Mouse (Mus musculus): ENCODE data around the gene Shisa5. TPM values are rescaled to one million over a fixed set of nuclear protein-coding genes. Genes with fewer than 3 reads are reported as not detected.

Shisa5 gene
- total RNA-seq, 2 experiments from 2014 or later = 71.6 to 77.5 TPM

GRCm38 (mm10) chr9:109081749-109082123 is 43.4 kb downstream of the Shisa5 start:
- intact Hi-C loops (cut with DNase I) = no loop called here
- peak overlapping the region; percentile 88 for H3K27ac ChIP-seq
- peak overlapping the region; percentile 56 for H3K4me3 ChIP-seq

GRCm38 (mm10) chr9:109082124-109082800 is 43.9 kb downstream of the Shisa5 start, which contains the start of the genes Ccdc51 and Tma7:
Gene Ccdc51 (plus strand): TSS chr9:109082493.
Gene Tma7 (minus strand): TSS chr9:109082587.
- peak; percentile 84 to 86 for DNase-seq (ENCODE audit: extremely low spot score in 1 of 2, low spot score in 2 of 2)
- no peak; the same call in 1 of the 2 replicates for TF ChIP-seq CTCF (IDR thresholded peaks at IDR 0.05)
- intact Hi-C loops (cut with DNase I) = no loop called here
- H3K4me3 ChIP-seq = peak within 1 kb of the TSS; percentile 56
- H3K27ac ChIP-seq = peak within 1 kb of the TSS; percentile 88

More at GRCm38 (mm10) chr9:109081749-109082123, 43.4 kb downstream of the Shisa5 start:
- no peak for DNase-seq (ENCODE audit: extremely low spot score in 1 of 2, low spot score in 2 of 2)
- TF ChIP-seq CTCF (IDR thresholded peaks at IDR 0.05) = no peak

- DNase-seq (ENCODE audit: extremely low spot score in 1 of 2, low spot score in 2 of 2) = no peak
- intact Hi-C loops (cut with DNase I) = loop anchor here (5.0 kb wide), 2 partner anchors 522 to 747 kb away; partner anchors contain the start of gene Nme6
- TF ChIP-seq CTCF (IDR thresholded peaks at IDR 0.05) = peak; percentile 53
- Histone ChIP-seq H3K27ac (no peak overlapping the region), H3K4me3 (no peak overlapping the region)
Observed at GRCm38 (mm10) chr9:109084922-109085321, 46.6 kb downstream of the Shisa5 start.

GRCm38 (mm10) chr9:109087987-109088386 is 49.6 kb downstream of the Shisa5 start:
- Histone ChIP-seq H3K27ac (peak overlapping the region; percentile 36; the same call in 1 of the 2 replicates), H3K4me3 (no peak overlapping the region)
- intact Hi-C loops (cut with DNase I) = loop anchor here (1.0 to 5.0 kb wide), 3 partner anchors 34 to 744 kb away; partner anchors contain the start of gene Nme6
- no peak for DNase-seq (ENCODE audit: extremely low spot score in 1 of 2, low spot score in 2 of 2)
- TF ChIP-seq CTCF (IDR thresholded peaks at IDR 0.05) = peak; percentile 74

- DNase-seq (ENCODE audit: extremely low spot score in 1 of 2, low spot score in 2 of 2) = no peak
- no peak for TF ChIP-seq CTCF (IDR thresholded peaks at IDR 0.05)
- Histone ChIP-seq H3K27ac (no peak overlapping the region), H3K4me3 (no peak overlapping the region)
- intact Hi-C loops (cut with DNase I) = no loop called here
Observed at GRCm38 (mm10) chr9:109090446-109090845, 52.1 kb downstream of the Shisa5 start.

- no peak for DNase-seq (ENCODE audit: extremely low spot score in 1 of 2, low spot score in 2 of 2)
- H3K27ac ChIP-seq = no peak overlapping the region
- intact Hi-C loops (cut with DNase I) = no loop called here
- no peak overlapping the region for H3K4me3 ChIP-seq
- TF ChIP-seq CTCF (IDR thresholded peaks at IDR 0.05) = no peak
Observed at GRCm38 (mm10) chr9:109091802-109092201, 53.4 kb downstream of the Shisa5 start.

GRCm38 (mm10) chr9:109092799-109093198 is 54.4 kb downstream of the Shisa5 start:
- intact Hi-C loops (cut with DNase I) = no loop called here
- no peak for TF ChIP-seq CTCF (IDR thresholded peaks at IDR 0.05)
- DNase-seq (ENCODE audit: extremely low spot score in 1 of 2, low spot score in 2 of 2) = no peak
- Histone ChIP-seq H3K4me3 (no peak overlapping the region), H3K27ac (no peak overlapping the region)

- intact Hi-C loops (cut with DNase I) = no loop called here
- no peak for TF ChIP-seq CTCF (IDR thresholded peaks at IDR 0.05)
- no peak overlapping the region for H3K27ac ChIP-seq
- DNase-seq (ENCODE audit: extremely low spot score in 1 of 2, low spot score in 2 of 2) = no peak
- H3K4me3 ChIP-seq = no peak overlapping the region
Observed at GRCm38 (mm10) chr9:109093786-109094552, 55.6 kb downstream of the Shisa5 start.

- H3K27ac ChIP-seq = peak overlapping the region; percentile 92
Observed at GRCm38 (mm10) chr9:109094553-109095136, 56.3 kb downstream of the Shisa5 start.

GRCm38 (mm10) chr9:109095137-109095982 is 57.0 kb downstream of the Shisa5 start, which contains the start of gene Plxnb1:
Gene Plxnb1 (plus strand): TSS chr9:109095389.
- peak within 1 kb of the TSS; percentile 92 for H3K27ac ChIP-seq
- no peak for TF ChIP-seq CTCF (IDR thresholded peaks at IDR 0.05)
- peak; percentile 60 to 75 for DNase-seq (ENCODE audit: extremely low spot score in 1 of 2, low spot score in 2 of 2)
- peak within 1 kb of the TSS; percentile 75 for H3K4me3 ChIP-seq
- intact Hi-C loops (cut with DNase I) = no loop called here

More at GRCm38 (mm10) chr9:109094553-109095136, 56.3 kb downstream of the Shisa5 start:
- intact Hi-C loops (cut with DNase I) = no loop called here
- DNase-seq (ENCODE audit: extremely low spot score in 1 of 2, low spot score in 2 of 2) = no peak
- peak overlapping the region; percentile 75 for H3K4me3 ChIP-seq
- no peak for TF ChIP-seq CTCF (IDR thresholded peaks at IDR 0.05)

- DNase-seq (ENCODE audit: extremely low spot score in 1 of 2, low spot score in 2 of 2) = no peak
Observed at GRCm38 (mm10) chr9:109096251-109096661, 57.9 kb downstream of the Shisa5 start.

More at GRCm38 (mm10) chr9:109096251-109096661, 57.9 kb downstream of the Shisa5 start:
- no peak for TF ChIP-seq CTCF (IDR thresholded peaks at IDR 0.05)
- intact Hi-C loops (cut with DNase I) = no loop called here
- H3K4me3 ChIP-seq = peak overlapping the region; percentile 75
- peak overlapping the region; percentile 92 for H3K27ac ChIP-seq
